ENCODE assay signal across 8 mouse cellular contexts in genomic region chr9:63754556-63755510, GRCm38 (mm10). TPM values are rescaled to one million over a fixed set of nuclear protein-coding genes. Genes with fewer than 3 reads are reported as not detected.
DNase-seq lines count a peak whose midpoint lies in the region; ATAC-seq and TF ChIP-seq lines count a peak whose summit lies in the region.

No protein-coding gene starts in this region.

- no peaks in the 10 kb centered on the region for H3K27me3 ChIP-seq in embryonic facial prominence, embryonic 14.5 days (replicated peaks; ENCODE audit: control insufficient read depth, insufficient read depth, low read length)
- H3K27me3 ChIP-seq in hindbrain, embryonic 14.5 days (ENCODE audit: control insufficient read depth, insufficient read depth, low read length), result no peaks in the 10 kb centered on the region; the same call in 1 of the 2 replicates
- H3K27me3 ChIP-seq in lung, postnatal 0 days (replicated peaks; ENCODE audit: insufficient read depth, low read length), result no peaks in the 10 kb centered on the region
- no peaks in the 10 kb centered on the region for H3K27me3 ChIP-seq in stomach, embryonic 15.5 days (replicated peaks)

- H3K9ac ChIP-seq in embryonic facial prominence, embryonic 14.5 days (ENCODE audit: low read depth, low read length), result peak overlapping the region; percentile 87
- H3K9ac ChIP-seq in hindbrain, embryonic 14.5 days, result peak overlapping the region; percentile 73
- peak overlapping the region; percentile 44; the same call in 1 of the 2 replicates for H3K9ac ChIP-seq in lung, postnatal 0 days (replicated peaks; ENCODE audit: low read depth)
- H3K9ac ChIP-seq in stomach, embryonic 15.5 days, result no peak overlapping the region

- DNase-seq in gastrocnemius, postnatal 25 days, result peak; percentile 46
- DNase-seq in gastrocnemius, postnatal 10 days, result no peak
- DNase-seq in CD8-positive naive resting alpha-beta T cell, adult 2 months (ENCODE audit: low read depth in 2 of 2, low spot score in 2 of 2), result peak; percentile 18 to 21
- no peak for DNase-seq in embryonic facial prominence, embryonic 14.5 days (ENCODE audit: low spot score)
- DNase-seq in hindbrain, embryonic 14.5 days (ENCODE audit: low spot score), result no peak
- peak; percentile 84 for DNase-seq in lung, postnatal 0 days (ENCODE audit: low spot score)
- DNase-seq in urinary bladder, postnatal 25 days (ENCODE audit: low spot score), result no peak

- peak; percentile 74 for TF ChIP-seq EP300 in lung, postnatal 0 days (IDR thresholded peaks at IDR 0.05)

- ATAC-seq in embryonic facial prominence, embryonic 14.5 days (ENCODE audit: low read depth), result no peak
- ATAC-seq in hindbrain, embryonic 14.5 days (ENCODE audit: low FRiP score), result no peak
- ATAC-seq in lung, postnatal 0 days, result peak; percentile 9; the same call in 1 of the 2 replicates
- ATAC-seq in stomach, embryonic 15.5 days (ENCODE audit: insufficient read depth, low FRiP score, low read depth), result no peak

- peak overlapping the region; percentile 89 for H3K4me2 ChIP-seq in embryonic facial prominence, embryonic 14.5 days (ENCODE audit: low read depth, low read length)
- peak overlapping the region; percentile 99 for H3K4me2 ChIP-seq in hindbrain, embryonic 14.5 days (replicated peaks)
- peak overlapping the region; percentile 97 for H3K4me2 ChIP-seq in lung, postnatal 0 days (replicated peaks; ENCODE audit: low read depth, low read length)
- peak overlapping the region; percentile 74 for H3K4me2 ChIP-seq in stomach, embryonic 15.5 days

- peaks cover 56% of the 10 kb centered on the region for H3K4me1 ChIP-seq in embryonic facial prominence, embryonic 14.5 days (ENCODE audit: control insufficient read depth, insufficient read depth, low read length)
- peaks cover 56% of the 10 kb centered on the region for H3K4me1 ChIP-seq in hindbrain, embryonic 14.5 days (replicated peaks; ENCODE audit: control insufficient read depth, insufficient read depth, low read length)
- peaks cover 15% of the 10 kb centered on the region for H3K4me1 ChIP-seq in lung, postnatal 0 days (ENCODE audit: insufficient read depth, low read depth, low read length)
- peaks cover 71% of the 10 kb centered on the region for H3K4me1 ChIP-seq in stomach, embryonic 15.5 days

- H3K9me3 ChIP-seq in embryonic facial prominence, embryonic 14.5 days (ENCODE audit: control insufficient read depth, low read length), result no peaks in the 10 kb centered on the region
- no peaks in the 10 kb centered on the region for H3K9me3 ChIP-seq in hindbrain, embryonic 14.5 days (ENCODE audit: control insufficient read depth, low read length)
- H3K9me3 ChIP-seq in lung, postnatal 0 days (ENCODE audit: low read length), result no peaks in the 10 kb centered on the region
- no peaks in the 10 kb centered on the region for H3K9me3 ChIP-seq in stomach, embryonic 15.5 days

- no peak overlapping the region; the same call in 1 of the 2 replicates for H3K27ac ChIP-seq in embryonic facial prominence, embryonic 14.5 days (replicated peaks; ENCODE audit: low read depth, low read length)
- H3K27ac ChIP-seq in hindbrain, embryonic 14.5 days, result peak overlapping the region; percentile 27; the same call in 1 of the 2 replicates
- H3K27ac ChIP-seq in lung, postnatal 0 days (ENCODE audit: low read length), result peak overlapping the region; percentile 96
- peak overlapping the region; percentile 17; the same call in 1 of the 2 replicates for H3K27ac ChIP-seq in stomach, embryonic 15.5 days

- no peak; the same call in 1 of the 2 replicates for TF ChIP-seq CTCF in lung, postnatal 0 days (IDR thresholded peaks at IDR 0.05)

- H3K36me3 ChIP-seq in embryonic facial prominence, embryonic 14.5 days (ENCODE audit: control insufficient read depth, insufficient read depth, low read length), result 0 out of 2 replicates have a peak, but pooled peaks cover 4% of the 10 kb centered on the region
- no peaks in the 10 kb centered on the region for H3K36me3 ChIP-seq in hindbrain, embryonic 14.5 days (replicated peaks; ENCODE audit: control insufficient read depth, insufficient read depth)
- H3K36me3 ChIP-seq in lung, postnatal 0 days (ENCODE audit: insufficient read depth, low read length), result no peaks in the 10 kb centered on the region
- H3K36me3 ChIP-seq in stomach, embryonic 15.5 days, result no peaks in the 10 kb centered on the region

- peak overlapping the region; percentile 80 for H3K4me3 ChIP-seq in embryonic facial prominence, embryonic 14.5 days (ENCODE audit: low read depth, low read length)
- peak overlapping the region; percentile 71 for H3K4me3 ChIP-seq in hindbrain, embryonic 14.5 days (replicated peaks; ENCODE audit: low read length)
- H3K4me3 ChIP-seq in lung, postnatal 0 days (ENCODE audit: low read depth, low read length), result peak overlapping the region; percentile 86
- H3K4me3 ChIP-seq in stomach, embryonic 15.5 days (replicated peaks), result peak overlapping the region; percentile 91

- WGBS in embryonic facial prominence, embryonic 14.5 days, result 35% methylated on average over 23 of the region's 23 CpGs
- WGBS in hindbrain, embryonic 14.5 days, result 24% methylated on average over 23 of the region's 23 CpGs
- 36% methylated on average over 23 of the region's 23 CpGs for WGBS in lung, postnatal 0 days
- 44% methylated on average over 23 of the region's 23 CpGs for WGBS in stomach, embryonic 15.5 days

RNA-seq across cellular contexts. Expression of gene Smad3, which starts 3.0 kb away (rescaled TPM):
- total RNA-seq in gastrocnemius, postnatal 25 days (2021), result 10 to 100 TPM; 42.7 to 67.5 TPM
- total RNA-seq in gastrocnemius, postnatal 10 days (2021), result 10 to 100 TPM; 44.9 to 45.0 TPM
- 17.0 and 19.3 TPM in 2 replicates for polyA plus RNA-seq in embryonic facial prominence, embryonic 14.5 days (2014; fragmentation: Nextera tagmentation; extraction: Ambion mirVana)
- 7.3 and 9.0 TPM in 2 replicates for polyA plus RNA-seq in hindbrain, embryonic 14.5 days (2014; fragmentation: Nextera tagmentation; extraction: Ambion mirVana)
- polyA plus RNA-seq in lung, postnatal 0 days (2015; fragmentation: Nextera tagmentation; extraction: Ambion mirVana), result 11.8 and 12.3 TPM in 2 replicates
- 17.5 and 19.6 TPM in 2 replicates for polyA plus RNA-seq in stomach, embryonic 15.5 days (2015; fragmentation: Nextera tagmentation; extraction: Ambion mirVana)

Comparison
In these comparisons a context has a peak if more than half of its experiments do, and no peak if none do; other contexts are left out.
1. DNase-seq: peak in gastrocnemius, postnatal 25 days (single experiment), CD8-positive naive resting alpha-beta T cell, adult 2 months (2 of 2) and lung, postnatal 0 days (single experiment); none in gastrocnemius, postnatal 10 days (single experiment), embryonic facial prominence, embryonic 14.5 days (single experiment), hindbrain, embryonic 14.5 days (single experiment) and urinary bladder, postnatal 25 days (single experiment).
2. Peak in every context shown above with its lines, with median percentiles within 50 percentile points of each other: H3K4me2 ChIP-seq and H3K4me3 ChIP-seq.